Mouse (Mus musculus) cortical plate, adult 2 months (tissue): ENCODE results near the gene Cdh4. TPM values are rescaled to one million over a fixed set of nuclear protein-coding genes. Genes with fewer than 3 reads are reported as not detected.

Experiments used
- H3K27ac ChIP-seq: fragments of 200-500 bp; 2 replicates; pipeline ENCODE4 v1.5.1; 2012; ENCODE audit warnings: low read length, control low read depth, inconsistent platforms; ENCODE audit not compliant: insufficient read depth
- H3K4me1 ChIP-seq: fragments of 200-500 bp; 2 replicates; pipeline ENCODE4 v1.6.1; 2011; ENCODE audit warnings: low read length; ENCODE audit not compliant: control insufficient read depth, insufficient read depth
- H3K4me3 ChIP-seq: fragments of 200-500 bp; 2 replicates; pipeline ENCODE4 v1.5.1; 2011; ENCODE audit warnings: mild to moderate bottlenecking, low read length, control low read depth; ENCODE audit not compliant: insufficient read depth
- CTCF ChIP-seq: fragments of 200-500 bp; IDR thresholded peaks from 2 replicates; pipeline ENCODE4 v1.5.1; 2011; ENCODE audit warnings: mild to moderate bottlenecking, control low read depth, low read length; ENCODE audit not compliant: insufficient read depth; ENCODE audit errors: extremely low read depth
- POLR2A ChIP-seq: fragments of 200-500 bp; IDR thresholded peaks from 2 replicates; pipeline ENCODE4 v1.6.1; 2011; ENCODE audit warnings: mild to moderate bottlenecking, low read length, control low read depth; ENCODE audit not compliant: insufficient read depth; ENCODE audit errors: extremely low read depth
- polyA plus RNA-seq: library from polyadenylated mRNA; depleted of rRNA; stranded (reverse); fragments of >200 nt; gene quantifications from 2 replicates; pipeline ENCODE4 v1.2.3, GENCODE M21; 2012

The Cdh4 gene
- polyA plus RNA-seq, 1 experiment, result 5.2 TPM

- H3K4me3 ChIP-seq, result no peak overlapping the region
- no peak for TF ChIP-seq CTCF
- no peak for TF ChIP-seq POLR2A
- H3K4me1 ChIP-seq, result no peaks in the 10 kb centered on the region
- no peak overlapping the region for H3K27ac ChIP-seq
Observed at GRCm38 (mm10) chr2:179896949-179897348, 454.7 kb downstream of the Cdh4 start.

GRCm38 (mm10) chr2:179912911-179913310 is 470.7 kb downstream of the Cdh4 start:
- Histone ChIP-seq H3K4me1 (no peaks in the 10 kb centered on the region), H3K27ac (no peak overlapping the region), H3K4me3 (no peak overlapping the region)
- TF ChIP-seq POLR2A, result no peak
- TF ChIP-seq CTCF, result no peak

GRCm38 (mm10) chr2:179913349-179913748 is 471.1 kb downstream of the Cdh4 start:
- no peaks in the 10 kb centered on the region for H3K4me1 ChIP-seq
- no peak overlapping the region for H3K4me3 ChIP-seq
- no peak overlapping the region for H3K27ac ChIP-seq
- TF ChIP-seq POLR2A, result no peak

GRCm38 (mm10) chr2:179914246-179914645 is 472.0 kb downstream of the Cdh4 start:
- H3K27ac ChIP-seq, result no peak overlapping the region
- no peak overlapping the region for H3K4me3 ChIP-seq
- H3K4me1 ChIP-seq, result no peaks in the 10 kb centered on the region
- TF ChIP-seq POLR2A, result no peak

- no peak overlapping the region for H3K27ac ChIP-seq
- TF ChIP-seq POLR2A, result no peak
- peak; percentile 91 for TF ChIP-seq CTCF
- no peak overlapping the region for H3K4me3 ChIP-seq
- no peaks in the 10 kb centered on the region for H3K4me1 ChIP-seq
Observed at GRCm38 (mm10) chr2:179916877-179917673, 474.8 kb downstream of the Cdh4 start.

- Histone ChIP-seq H3K4me1 (no peaks in the 10 kb centered on the region), H3K27ac (no peak overlapping the region), H3K4me3 (no peak overlapping the region)
- TF ChIP-seq POLR2A, result no peak
- TF ChIP-seq CTCF, result no peak
Observed at GRCm38 (mm10) chr2:179920042-179920441, 477.8 kb downstream of the Cdh4 start.

GRCm38 (mm10) chr2:179921021-179921653 is 478.9 kb downstream of the Cdh4 start:
- Histone ChIP-seq H3K4me1 (no peaks in the 10 kb centered on the region), H3K4me3 (no peak overlapping the region), H3K27ac (no peak overlapping the region)
- no peak for TF ChIP-seq CTCF
- no peak for TF ChIP-seq POLR2A

GRCm38 (mm10) chr2:179924038-179924437 is 481.8 kb downstream of the Cdh4 start:
- no peak overlapping the region for H3K4me3 ChIP-seq
- no peaks in the 10 kb centered on the region for H3K4me1 ChIP-seq
- no peak for TF ChIP-seq POLR2A
- TF ChIP-seq CTCF, result no peak
- no peak overlapping the region for H3K27ac ChIP-seq

- no peak for TF ChIP-seq POLR2A
- TF ChIP-seq CTCF, result no peak
- no peak overlapping the region for H3K4me3 ChIP-seq
- H3K4me1 ChIP-seq, result no peaks in the 10 kb centered on the region; the same call in 1 of the 2 replicates
- H3K27ac ChIP-seq, result no peak overlapping the region
Observed at GRCm38 (mm10) chr2:179929166-179929565, 486.9 kb downstream of the Cdh4 start.

GRCm38 (mm10) chr2:179931741-179932140 is 489.5 kb downstream of the Cdh4 start:
- TF ChIP-seq CTCF, result no peak
- no peak for TF ChIP-seq POLR2A
- no peaks in the 10 kb centered on the region; the same call in 1 of the 2 replicates for H3K4me1 ChIP-seq
- no peak overlapping the region for H3K27ac ChIP-seq
- H3K4me3 ChIP-seq, result no peak overlapping the region
